Mouse (Mus musculus) left cerebral cortex, postnatal 36 days (tissue): ENCODE results near the gene Zfp777. TPM values are rescaled to one million over a fixed set of nuclear protein-coding genes. Genes with fewer than 3 reads are reported as not detected.

Experiments used
- DNase-seq, 2 experiments: peaks; one replicate each; pipeline ENCODE4 v3.0.0; 2021 to 2022; ENCODE audit warnings: low spot score in 2 of 2, mixed read lengths in 1 of 2
- intact Hi-C: fragments of 180-260 bp; cut with DNase I; formaldehyde crosslinking; loops from one replicate; pipeline ENCODE4 v1.15.1; 2025
- total RNA-seq, 2 experiments: library from RNA; stranded (reverse); gene quantifications; 2 replicates each; pipeline ENCODE4 v1.2.3; 2021

Zfp777 gene
- 10 to 100 TPM; 29.7 to 37.4 TPM for total RNA-seq

DNA sequence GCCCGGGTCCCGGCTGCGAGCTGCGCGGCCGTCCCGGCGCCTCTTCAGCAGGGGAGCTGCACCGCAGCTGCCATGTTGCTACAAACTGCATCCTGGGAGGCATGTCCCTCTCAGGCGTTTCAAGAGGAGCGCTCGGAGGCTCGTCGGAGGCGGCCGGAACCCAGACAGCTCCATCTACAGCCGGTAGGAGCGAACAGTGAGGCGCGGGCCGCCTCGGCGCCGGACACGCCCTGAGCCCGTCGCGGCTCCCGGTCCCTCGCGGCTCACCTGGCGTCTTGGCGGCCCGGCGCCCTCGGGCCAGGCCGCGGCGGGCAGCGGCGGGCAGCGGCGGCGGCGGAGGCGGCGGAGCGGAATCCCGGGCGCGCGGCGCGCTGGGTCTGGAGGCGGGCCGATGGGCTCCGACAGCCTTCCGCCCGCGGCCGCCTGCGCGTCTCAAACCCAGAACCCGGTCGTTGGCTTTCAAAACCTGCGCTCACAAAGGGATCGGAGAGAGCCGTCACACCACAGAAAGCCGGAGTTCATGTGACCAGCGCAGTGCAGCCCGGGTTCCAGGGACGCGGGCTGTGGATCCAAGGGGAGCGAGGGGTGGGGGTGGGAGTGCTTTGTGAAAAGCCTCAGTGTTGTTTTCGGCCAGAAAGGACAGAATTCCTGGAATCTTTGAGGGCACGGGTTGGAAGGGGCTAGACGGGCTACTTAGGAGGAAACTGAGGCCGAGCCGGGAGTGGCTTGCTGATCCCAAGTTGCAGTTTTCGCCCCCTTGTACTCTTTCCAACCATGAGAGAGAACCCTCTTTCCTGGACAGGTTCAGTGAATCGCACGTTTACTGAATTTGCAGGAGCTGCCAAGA lies at the start of gene Zfp777:
Zfp777 (minus strand) TSS at position 486 of the 847 bp plus-strand sequence.
- peak; percentile 76 to 79 for DNase-seq
- intact Hi-C loops = loop anchor here (2.0 kb wide), 1 partner anchor 36 kb away; no protein-coding TSS in a partner anchor

DNA sequence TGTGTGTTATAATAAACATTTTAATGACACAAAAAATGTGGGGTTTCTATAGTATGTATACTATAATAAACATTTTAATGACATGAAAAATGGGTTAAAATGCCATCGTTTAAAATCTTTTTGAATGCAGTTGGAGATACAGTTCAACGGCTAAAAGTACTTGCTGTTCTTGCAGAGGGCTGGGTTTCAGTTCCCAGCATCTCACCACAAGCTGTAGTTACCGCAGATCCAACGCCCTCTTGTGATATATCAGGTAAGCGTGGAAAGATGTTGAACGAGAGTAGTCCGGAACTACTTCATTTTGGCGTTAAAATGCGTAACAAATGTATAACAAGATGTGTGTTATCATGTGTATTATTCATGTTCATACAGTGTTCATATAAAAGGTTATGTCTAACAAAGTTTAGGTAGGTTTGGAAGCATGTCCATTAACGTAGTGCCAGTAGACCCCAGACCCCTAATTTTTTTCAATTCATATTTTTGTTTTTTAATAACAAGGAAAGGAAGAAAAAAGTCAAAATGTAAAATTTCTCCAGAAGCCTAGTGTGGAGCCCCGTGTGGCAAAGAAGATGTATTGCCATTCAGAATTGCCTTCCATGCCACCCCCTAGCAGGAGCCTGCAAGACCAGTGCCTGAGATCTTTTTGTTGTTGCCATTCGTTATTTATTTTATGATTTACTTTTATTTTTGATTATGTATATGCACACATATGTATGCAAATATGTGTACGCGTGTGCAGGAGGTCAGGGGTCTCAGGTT lies 38.4 kb upstream of the Zfp777 start:
- DNase-seq = no peak
- intact Hi-C loops = no loop called here

DNA sequence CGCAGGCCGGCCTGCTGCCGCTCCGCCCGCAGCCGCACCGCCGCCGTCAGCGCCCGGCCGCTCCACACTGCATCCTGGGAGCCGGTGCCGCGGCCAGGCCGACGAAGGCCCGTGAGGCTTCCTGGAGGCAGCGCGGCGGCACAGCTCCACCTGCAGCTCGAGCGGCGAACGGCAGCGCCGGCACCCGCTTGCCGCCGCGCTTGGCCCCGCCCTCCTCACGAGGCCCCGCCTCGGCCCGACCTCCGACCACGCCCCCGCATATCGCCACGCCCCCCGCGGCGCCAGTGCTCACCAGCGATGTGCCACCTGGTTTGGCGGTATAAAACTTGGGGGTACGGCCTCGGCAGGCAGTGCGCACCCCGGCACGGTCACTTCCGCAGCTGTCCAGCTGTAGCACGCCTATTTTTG lies 37.8 kb upstream of the Zfp777 start, which contains the start of gene Zfp746:
Zfp746 (minus strand) TSS at position 123 of the 408 bp plus-strand sequence.
- intact Hi-C loops = no loop called here
- DNase-seq = peak; percentile 91 to 94

DNA sequence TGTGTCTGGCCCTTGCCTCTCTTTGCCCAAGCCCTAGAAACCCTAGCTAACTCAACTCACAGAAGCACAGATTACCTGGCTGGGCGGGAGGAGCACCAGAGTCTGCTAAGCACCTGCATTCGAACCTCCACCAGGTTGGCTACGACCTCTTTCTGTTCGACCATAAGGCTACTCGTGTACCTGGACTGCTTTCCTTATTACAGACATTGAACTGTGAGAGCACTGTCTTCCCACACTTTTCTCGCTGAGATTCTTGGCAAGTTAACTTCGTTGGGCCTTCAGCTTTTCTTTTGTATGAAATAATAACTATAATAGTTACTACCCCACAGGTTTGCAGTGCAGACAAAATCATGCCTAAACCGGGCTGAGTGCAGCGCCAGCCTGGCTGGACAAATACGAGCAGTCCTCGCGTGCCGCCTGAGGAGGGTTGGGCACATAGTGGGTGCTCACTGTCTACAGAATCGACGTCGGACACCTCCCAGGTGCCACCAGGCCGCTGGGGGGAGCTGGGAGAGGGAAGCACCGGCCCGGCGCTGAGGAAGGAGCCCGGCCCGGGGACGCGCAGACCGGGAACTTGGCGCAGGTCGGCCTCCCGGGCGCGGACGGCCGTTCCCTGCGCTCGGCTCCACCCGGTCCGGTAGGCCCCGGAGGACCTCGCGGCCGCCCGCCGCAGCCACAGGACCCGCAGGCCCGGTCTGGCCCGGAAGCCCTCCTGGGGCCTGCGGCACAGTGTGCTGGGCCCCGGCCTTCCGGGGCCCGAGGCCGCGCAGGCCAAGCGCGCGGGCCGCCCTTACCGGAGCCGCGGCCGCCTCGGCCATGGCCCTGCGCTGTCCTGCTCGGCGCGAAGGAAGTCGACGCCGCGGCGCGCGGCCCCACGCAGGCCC lies 37.1 kb upstream of the Zfp777 start:
- peak; percentile 65 to 68 for DNase-seq
- intact Hi-C loops = loop anchor here (2.0 kb wide), 1 partner anchor 37 kb away; the partner anchor contains the start of gene Zfp777

DNA sequence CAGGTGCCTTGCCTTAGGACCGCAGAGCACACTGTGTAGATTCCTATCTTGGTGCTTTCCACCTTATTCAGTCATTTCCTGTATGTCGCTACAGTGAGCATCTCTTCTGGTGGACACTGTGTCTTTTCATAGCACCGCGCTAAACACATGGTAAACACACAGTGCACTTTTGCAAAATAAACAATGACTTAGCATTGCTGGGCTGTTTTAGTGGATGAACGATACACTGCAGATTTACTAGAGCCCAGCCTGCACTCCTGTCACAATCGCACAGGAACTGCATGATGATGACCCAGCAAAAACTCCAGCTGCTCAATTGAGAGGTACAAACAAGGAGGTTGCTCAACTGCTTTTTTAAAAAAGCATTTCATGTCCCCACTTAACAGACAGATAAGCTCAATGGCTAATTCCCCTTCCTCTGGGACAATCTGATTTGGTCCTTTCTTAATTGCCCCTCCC lies 35.1 kb upstream of the Zfp777 start:
- intact Hi-C loops = loop anchor here (2.0 kb wide), 1 partner anchor 35 kb away; the partner anchor contains the start of gene Zfp777
- DNase-seq = no peak

DNA sequence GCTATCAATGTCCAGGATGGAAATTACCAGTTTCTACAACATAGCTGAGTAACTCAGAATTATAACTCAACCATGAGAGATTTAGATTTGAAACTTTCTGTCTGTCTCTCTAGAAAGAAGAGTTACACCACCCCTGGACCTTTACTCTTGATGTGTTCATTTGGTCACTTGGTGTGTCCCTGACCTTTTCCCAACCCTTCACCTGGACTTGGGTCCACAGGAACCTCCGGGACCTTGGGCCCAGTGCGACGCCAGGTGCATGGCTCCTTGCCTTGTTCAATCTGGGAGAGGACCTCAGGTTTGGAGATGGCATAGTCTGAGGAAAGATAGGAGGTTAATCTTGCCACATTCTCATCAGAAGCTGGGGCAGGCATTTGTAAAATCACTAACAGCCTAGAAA lies 33.2 kb upstream of the Zfp777 start:
- intact Hi-C loops = no loop called here
- no peak for DNase-seq

DNA sequence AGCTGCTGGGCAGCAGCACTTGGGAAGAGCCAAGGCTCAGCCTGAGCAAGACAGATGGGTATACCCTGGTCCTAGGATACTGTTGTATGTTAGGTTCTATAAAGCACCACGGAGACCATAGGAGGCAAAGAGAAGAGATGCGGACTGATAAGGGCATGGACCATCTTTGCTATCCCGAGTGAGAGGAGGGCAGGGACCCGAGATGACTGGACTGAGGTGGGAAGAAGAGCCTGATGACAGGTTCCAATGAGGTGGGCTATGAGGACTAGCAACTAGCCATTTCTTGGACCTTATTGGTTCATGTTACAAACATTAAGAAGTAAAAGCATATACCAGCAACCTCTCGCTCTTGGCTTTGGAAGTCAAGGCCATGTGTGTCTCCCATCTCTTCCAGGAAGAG lies 32.3 kb upstream of the Zfp777 start:
- no peak for DNase-seq
- intact Hi-C loops = no loop called here

DNA sequence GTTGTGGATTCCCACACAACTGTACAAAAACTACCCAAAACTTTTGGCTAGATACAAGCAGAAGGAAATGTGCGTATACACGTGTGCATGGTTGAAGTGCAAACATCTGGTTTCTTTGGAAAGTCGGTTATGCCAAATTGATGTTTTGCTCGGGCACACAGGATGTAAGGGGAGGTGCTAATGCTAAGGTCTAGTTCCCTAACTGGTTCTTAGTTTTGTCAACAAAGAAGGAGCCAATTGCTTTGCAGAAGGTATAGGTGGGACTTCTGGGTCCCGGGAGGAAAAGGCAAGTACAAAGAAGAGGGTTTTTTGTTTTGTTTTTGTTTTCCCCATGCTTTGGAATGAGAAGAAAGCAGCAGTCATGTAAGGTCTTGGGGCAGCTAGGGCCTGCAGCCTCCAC lies 24.6 kb upstream of the Zfp777 start:
- no peak for DNase-seq
- intact Hi-C loops = no loop called here

DNA sequence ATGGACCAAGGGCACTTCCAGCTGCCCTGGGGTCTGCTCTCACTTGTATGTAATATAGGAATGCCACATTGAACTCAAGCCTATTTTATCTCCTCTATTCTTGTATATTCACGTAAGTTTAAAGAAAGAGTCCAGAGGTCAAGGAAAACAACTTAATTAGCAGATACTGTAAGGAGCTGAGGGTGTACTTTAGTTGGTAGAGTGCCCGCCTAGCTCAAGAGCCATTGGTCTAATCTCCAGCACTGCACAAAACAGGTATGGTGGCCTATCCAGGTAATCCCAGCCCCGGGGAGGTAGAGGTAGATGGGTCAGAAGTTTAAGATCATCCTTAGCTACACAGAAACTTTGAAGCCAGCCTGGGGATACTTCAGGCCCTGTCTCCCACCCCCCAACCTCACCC lies 18.8 kb upstream of the Zfp777 start:
- DNase-seq = no peak
- intact Hi-C loops = no loop called here

DNA sequence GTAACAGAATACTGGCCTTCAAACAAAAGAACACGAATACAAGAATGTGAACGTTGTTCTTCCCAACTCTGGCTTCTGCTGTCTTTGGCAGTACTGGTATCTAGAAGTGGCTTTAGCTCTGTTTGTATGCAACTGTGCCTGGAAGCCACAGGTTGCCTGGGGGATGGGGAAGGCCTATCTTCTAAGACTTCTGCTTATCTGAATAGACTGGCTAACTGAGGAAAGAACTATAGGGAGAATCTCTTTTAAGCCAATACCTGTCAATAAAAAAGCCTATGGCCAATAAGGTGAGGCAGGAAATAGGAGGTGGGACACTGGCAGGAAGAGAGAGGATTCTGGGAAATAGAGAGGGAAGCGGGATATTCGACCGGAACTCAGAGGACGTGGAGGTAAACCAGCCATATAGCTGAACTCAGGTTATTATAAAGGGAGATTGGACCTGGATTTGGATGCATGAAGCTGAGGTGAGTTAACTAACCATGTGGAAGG lies 16.9 kb upstream of the Zfp777 start:
- intact Hi-C loops = no loop called here

DNA sequence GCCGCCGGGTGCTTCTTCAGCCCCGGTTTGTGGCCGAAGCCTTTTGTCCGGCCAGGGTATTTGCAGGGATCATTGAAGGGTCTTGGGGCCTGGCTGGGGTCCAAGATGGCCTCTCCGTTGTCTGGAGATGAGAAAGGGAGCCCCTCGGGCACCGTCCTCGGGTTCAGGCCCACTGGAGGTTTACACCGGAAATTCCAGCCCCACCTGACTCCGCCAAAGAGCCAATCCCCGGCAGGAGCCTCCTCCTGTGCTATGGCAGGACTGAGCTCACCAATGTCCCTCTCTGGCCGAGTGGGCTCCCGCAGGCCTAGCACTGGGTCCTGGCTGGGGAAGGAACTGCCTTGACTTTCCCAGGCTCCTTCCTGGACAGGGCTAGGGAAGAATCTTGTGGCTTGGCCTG lies 15.7 kb upstream of the Zfp777 start:
- no peak for DNase-seq
- intact Hi-C loops = no loop called here

More for the DNA sequence above, 16.9 kb upstream of the Zfp777 start:
- DNase-seq = no peak

DNA sequence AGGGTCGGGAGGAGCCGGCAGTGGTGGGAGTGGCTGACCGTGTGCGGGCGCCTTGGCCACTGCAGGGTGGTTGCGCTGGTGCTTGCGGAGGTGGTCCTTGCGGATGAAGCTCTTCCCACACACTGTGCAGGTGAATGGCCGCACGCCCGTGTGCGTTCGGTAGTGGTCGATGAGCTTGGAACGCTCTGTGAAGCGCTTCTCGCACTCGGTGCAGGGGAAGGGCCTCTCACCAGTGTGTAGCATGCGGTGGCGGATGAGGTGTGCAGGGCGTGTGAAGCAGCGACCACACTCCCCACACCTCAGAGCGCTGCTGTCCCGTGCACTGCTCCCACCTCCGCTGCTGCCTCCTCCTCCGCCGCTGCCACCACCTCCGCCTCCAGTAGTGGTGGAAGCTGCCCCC lies 15.2 kb upstream of the Zfp777 start:
- intact Hi-C loops = no loop called here
- DNase-seq = no peak

DNA sequence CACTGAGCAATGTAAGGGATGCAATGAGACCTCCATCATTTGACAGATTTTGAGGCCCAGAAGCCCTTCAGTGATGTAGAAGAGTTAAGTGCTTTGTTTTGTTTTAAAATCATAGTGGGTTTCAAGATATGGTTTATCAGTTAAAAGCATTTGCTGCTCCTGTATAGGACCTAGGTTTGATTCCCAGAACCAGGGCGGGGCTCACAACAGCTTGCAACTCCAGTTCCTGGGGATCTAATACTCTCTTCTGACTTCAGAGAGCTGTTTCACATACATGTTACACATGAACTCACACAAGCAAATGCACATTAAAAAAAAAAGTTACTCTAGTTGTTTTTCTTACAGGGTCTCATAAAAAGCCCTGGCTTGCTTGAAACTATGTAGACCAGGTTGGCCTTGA lies 12.2 kb upstream of the Zfp777 start:
- no peak for DNase-seq
- intact Hi-C loops = no loop called here

DNA sequence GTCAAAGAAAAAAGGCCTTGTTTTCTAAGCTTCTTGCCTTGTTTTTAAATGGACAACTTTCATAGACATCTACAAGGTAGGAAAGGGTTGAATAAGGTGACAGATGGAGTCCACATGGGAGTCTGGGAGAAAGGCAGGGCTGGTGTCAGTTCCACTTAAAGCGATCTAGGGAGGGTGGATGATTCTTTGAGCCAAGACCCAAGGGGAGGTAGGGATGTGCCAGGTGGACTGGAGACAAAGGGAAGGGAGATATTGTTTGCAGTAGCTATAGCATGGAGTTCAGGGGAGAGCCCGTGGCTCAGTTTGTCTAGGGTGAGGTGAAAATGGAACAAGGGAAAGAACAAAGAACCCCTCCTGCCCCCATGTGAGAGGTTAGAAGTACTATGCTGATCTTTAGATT lies 11.7 kb upstream of the Zfp777 start:
- DNase-seq = no peak
- intact Hi-C loops = no loop called here

DNA sequence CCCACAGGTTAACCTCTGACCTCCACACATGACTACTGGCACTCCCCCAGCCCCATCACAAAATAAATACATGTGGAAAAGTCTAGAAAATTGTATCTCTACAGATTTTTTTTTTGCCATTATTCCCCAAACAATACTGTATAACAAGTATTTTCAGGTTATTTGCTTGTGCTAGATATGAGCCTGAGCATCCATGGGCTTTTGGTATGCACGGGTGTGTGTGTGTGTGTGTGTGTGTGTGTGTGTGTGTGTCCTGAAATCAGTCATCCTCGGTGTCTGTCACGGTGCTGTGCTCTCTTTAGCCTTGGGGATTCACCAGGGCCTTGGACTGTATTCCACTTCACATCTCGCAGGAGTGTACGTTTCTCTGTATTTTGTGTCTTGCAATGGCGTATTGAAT lies 3.4 kb upstream of the Zfp777 start:
- intact Hi-C loops = no loop called here
- no peak for DNase-seq

DNA sequence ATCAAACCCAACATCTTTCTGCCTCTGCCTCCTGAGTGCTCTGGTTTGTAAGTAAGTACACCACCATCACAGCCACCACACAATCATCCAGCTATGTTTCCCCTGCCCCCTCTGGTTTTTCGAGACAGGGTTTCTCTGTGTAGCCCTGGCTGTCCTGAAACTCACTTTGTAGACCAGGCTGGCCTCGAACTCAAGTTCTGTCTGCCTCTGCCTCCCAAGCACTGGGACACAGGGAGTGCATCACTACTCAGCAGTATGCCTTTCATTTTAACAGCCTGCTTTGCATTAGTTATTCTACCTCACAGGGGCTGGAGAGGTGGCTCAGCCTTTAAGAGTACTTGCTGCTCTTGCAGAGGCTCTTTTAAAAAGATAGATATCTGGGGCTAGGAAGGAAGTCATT lies 3.0 kb upstream of the Zfp777 start:
- intact Hi-C loops = no loop called here
- no peak for DNase-seq

DNA sequence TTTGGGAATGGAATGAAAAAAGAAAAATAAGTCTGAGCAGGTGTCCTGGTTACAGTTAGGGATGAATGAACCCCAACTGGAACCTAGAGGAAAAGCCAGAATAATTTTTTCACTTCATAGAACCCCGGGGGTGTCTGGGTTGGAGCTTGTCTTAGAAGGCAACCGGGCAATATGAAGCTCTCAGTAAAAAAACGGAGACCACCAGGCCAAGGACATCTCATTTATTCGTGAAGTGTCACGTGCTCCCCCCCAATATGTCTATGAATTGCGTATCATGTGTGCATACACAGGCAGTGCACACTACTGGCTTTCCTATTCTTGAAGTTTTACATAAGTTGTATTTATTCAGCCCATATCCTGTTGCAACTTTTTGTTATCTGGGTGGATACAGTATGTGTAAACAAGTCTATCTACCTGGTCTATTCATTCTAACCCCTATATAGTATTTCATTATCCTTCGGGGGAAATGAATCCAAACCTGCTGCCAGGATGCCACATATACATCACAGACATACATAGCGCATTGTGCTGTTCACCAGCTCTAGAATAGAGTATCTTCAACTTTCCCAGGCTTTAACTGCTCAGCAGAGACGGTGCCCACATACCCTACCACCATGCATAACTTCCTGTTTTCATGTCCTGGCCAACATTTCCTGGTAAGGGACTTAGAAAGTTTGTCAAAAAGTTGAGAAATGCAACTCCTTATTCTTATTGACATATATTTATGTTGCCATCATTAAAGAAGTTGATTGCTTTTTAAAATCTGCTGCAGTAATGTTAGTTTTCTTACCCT lies 758 bp upstream of the Zfp777 start:
- intact Hi-C loops = loop anchor here (2.0 kb wide), 1 partner anchor 35 kb away; no protein-coding TSS in a partner anchor
- no peak for DNase-seq
